Mouse (Mus musculus): ENCODE measurements around the gene Wipf3. TPM values are rescaled to one million over a fixed set of nuclear protein-coding genes. Genes with fewer than 3 reads are reported as not detected.

Wipf3 gene
- total RNA-seq, 2 experiments from 2014 or later: not detected

GRCm38 (mm10) chr6:54467371-54467770 is 38.0 kb downstream of the Wipf3 start:
- no peak for ATAC-seq (replicated peaks; ENCODE audit: low FRiP score, low TSS enrichment, poor library complexity, severe bottlenecking)

- no peak for ATAC-seq (replicated peaks; ENCODE audit: low FRiP score, low TSS enrichment, poor library complexity, severe bottlenecking)
These were observed 42.5 kb downstream of the Wipf3 start for GRCm38 (mm10) chr6:54471866-54472265.

- ATAC-seq (replicated peaks; ENCODE audit: low FRiP score, low TSS enrichment, poor library complexity, severe bottlenecking): no peak
These were observed 43.7 kb downstream of the Wipf3 start for GRCm38 (mm10) chr6:54472846-54473715.

- no peak for ATAC-seq (replicated peaks; ENCODE audit: low FRiP score, low TSS enrichment, poor library complexity, severe bottlenecking)
These were observed 46.7 kb downstream of the Wipf3 start for GRCm38 (mm10) chr6:54475926-54476667.

GRCm38 (mm10) chr6:54478646-54479324 is 49.4 kb downstream of the Wipf3 start:
- ATAC-seq (replicated peaks; ENCODE audit: low FRiP score, low TSS enrichment, poor library complexity, severe bottlenecking): no peak

GRCm38 (mm10) chr6:54481390-54482112 is 52.1 kb downstream of the Wipf3 start:
- ATAC-seq (replicated peaks; ENCODE audit: low FRiP score, low TSS enrichment, poor library complexity, severe bottlenecking): no peak

- ATAC-seq (replicated peaks; ENCODE audit: low FRiP score, low TSS enrichment, poor library complexity, severe bottlenecking): no peak
These were observed 55.6 kb downstream of the Wipf3 start for GRCm38 (mm10) chr6:54485000-54485399.

- no peak for ATAC-seq (replicated peaks; ENCODE audit: low FRiP score, low TSS enrichment, poor library complexity, severe bottlenecking)
These were observed 56.1 kb downstream of the Wipf3 start for GRCm38 (mm10) chr6:54485435-54485901.

GRCm38 (mm10) chr6:54485973-54486569 is 56.7 kb downstream of the Wipf3 start:
- ATAC-seq (replicated peaks; ENCODE audit: low FRiP score, low TSS enrichment, poor library complexity, severe bottlenecking): no peak

GRCm38 (mm10) chr6:54491074-54491473 is 61.7 kb downstream of the Wipf3 start:
- ATAC-seq (replicated peaks; ENCODE audit: low FRiP score, low TSS enrichment, poor library complexity, severe bottlenecking): no peak

- ATAC-seq (replicated peaks; ENCODE audit: low FRiP score, low TSS enrichment, poor library complexity, severe bottlenecking): no peak
These were observed 64.7 kb downstream of the Wipf3 start for GRCm38 (mm10) chr6:54494097-54494496.

GRCm38 (mm10) chr6:54494612-54495398 is 65.4 kb downstream of the Wipf3 start:
- no peak for ATAC-seq (replicated peaks; ENCODE audit: low FRiP score, low TSS enrichment, poor library complexity, severe bottlenecking)

- ATAC-seq (replicated peaks; ENCODE audit: low FRiP score, low TSS enrichment, poor library complexity, severe bottlenecking): no peak
These were observed 66.8 kb downstream of the Wipf3 start for GRCm38 (mm10) chr6:54496214-54496613.

- ATAC-seq (replicated peaks; ENCODE audit: low FRiP score, low TSS enrichment, poor library complexity, severe bottlenecking): no peak
These were observed 73.3 kb downstream of the Wipf3 start for GRCm38 (mm10) chr6:54502661-54503115.

- no peak for ATAC-seq (replicated peaks; ENCODE audit: low FRiP score, low TSS enrichment, poor library complexity, severe bottlenecking)
These were observed 76.9 kb downstream of the Wipf3 start for GRCm38 (mm10) chr6:54506318-54506717.

- peak; percentile 62 for ATAC-seq (replicated peaks; ENCODE audit: low FRiP score, low TSS enrichment, poor library complexity, severe bottlenecking)
These were observed 77.6 kb downstream of the Wipf3 start for GRCm38 (mm10) chr6:54507002-54507401.

- ATAC-seq (replicated peaks; ENCODE audit: low FRiP score, low TSS enrichment, poor library complexity, severe bottlenecking): no peak
These were observed 78.4 kb downstream of the Wipf3 start for GRCm38 (mm10) chr6:54507808-54508207.

- 0 out of 2 replicates have a peak, but pooled peaks have one; percentile 19 for ATAC-seq (replicated peaks; ENCODE audit: low FRiP score, low TSS enrichment, poor library complexity, severe bottlenecking)
These were observed 78.9 kb downstream of the Wipf3 start for GRCm38 (mm10) chr6:54508256-54508793.

All from megakaryocyte-erythroid progenitor cell, adult 5-6 weeks (primary cell).